Mouse (Mus musculus) megakaryocyte, embryonic 14.5 days (primary cell): ENCODE results near the gene Phyh.

Source experiments
- FLI1 ChIP-seq: IDR thresholded peaks from 2 replicates; pipeline ENCODE4 v1.6.1; 2012; ENCODE audit warnings: low read length, inconsistent platforms, mixed read lengths
- GATA1 ChIP-seq: IDR thresholded peaks from 3 replicates; pipeline ENCODE4 v1.6.1; 2012; ENCODE audit warnings: mixed read lengths, low read length, inconsistent platforms, borderline replicate concordance

GRCm38 (mm10) chr2:4907916-4908315 is 10.9 kb upstream of the Phyh start:
- TF ChIP-seq GATA1: no peak
- no peak for TF ChIP-seq FLI1
